Mouse (Mus musculus) lung, postnatal 36 days (tissue): ENCODE results near the gene Cd9.
A peak's percentile ranks its signal among the peaks of the same experiment; 100 is the strongest.

Experiments used
- DNase-seq: peaks from one replicate; pipeline ENCODE4 v3.0.0; 2022; ENCODE audit warnings: mixed read lengths

The Cd9 gene

GRCm38 (mm10) chr6:125494092-125494871, at the start of gene Cd9:
TSS of gene Cd9 (minus strand) at chr6:125494791.
- DNase-seq: peak; percentile 86

DNA sequence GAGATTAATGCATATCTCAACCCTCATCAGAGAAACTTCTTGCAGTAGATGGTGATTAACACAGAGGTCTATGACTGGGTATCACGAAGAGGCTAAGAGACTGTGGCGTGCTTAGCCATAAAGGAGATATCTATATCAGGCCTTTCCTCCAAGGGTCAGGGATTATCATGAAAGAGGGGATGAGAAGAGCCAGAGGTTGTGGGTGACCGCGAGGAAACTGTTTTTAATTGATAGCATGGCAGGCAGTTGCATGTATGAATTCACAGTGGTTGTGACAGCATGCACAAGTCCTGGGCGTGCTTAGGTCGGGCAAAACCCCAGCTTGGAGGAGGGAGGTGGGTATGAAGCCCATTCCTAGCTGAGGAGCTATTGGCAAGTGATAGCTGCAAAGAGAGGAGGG, 46.7 kb upstream of the Cd9 start:
- DNase-seq: no peak

DNA sequence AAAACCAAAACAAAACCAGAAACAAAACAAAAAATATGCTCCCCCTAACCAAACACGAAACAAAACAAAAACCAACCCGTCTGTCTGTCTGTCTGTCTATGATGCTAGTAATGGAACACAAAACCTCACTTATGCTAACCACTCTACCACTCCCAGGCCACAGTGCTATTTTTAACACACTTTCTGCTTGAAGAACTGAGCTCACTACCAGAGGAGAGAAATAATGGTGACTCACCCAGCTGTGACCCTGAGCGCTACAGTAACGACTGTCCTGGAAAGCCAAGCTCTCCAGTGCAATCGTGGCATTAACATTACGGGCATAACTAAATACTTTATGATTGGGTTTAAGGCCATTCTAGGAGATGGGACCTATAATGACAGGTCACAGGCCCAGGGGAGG, 46.2 kb upstream of the Cd9 start:
- DNase-seq: no peak

GRCm38 (mm10) chr6:125540199-125540598, 45.6 kb upstream of the Cd9 start:
- DNase-seq: no peak

- DNase-seq: no peak
Measured at GRCm38 (mm10) chr6:125539423-125539822, 44.8 kb upstream of the Cd9 start.

DNA sequence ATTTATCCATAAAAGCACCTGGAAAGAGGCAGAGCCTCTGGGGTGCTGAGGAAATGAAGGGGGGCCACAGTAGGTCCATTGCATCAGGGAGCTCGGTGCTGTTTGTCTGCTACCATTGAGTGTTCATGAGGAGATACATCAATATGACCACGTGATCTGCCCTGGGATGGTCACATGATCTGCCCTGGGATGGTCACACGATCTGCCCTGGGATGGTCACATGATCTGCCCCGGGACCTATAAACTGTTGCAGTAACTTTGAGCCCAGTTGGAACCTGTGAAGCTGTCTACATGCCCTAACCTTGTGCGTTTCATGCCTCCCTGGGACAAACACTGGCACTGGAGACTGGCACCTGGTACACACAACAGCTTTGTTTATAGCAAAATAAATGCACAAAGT, 43.9 kb upstream of the Cd9 start:
- DNase-seq: peak; percentile 26

- no peak for DNase-seq
Measured at GRCm38 (mm10) chr6:125534990-125535389, 40.4 kb upstream of the Cd9 start.

GRCm38 (mm10) chr6:125533104-125533650, 38.6 kb upstream of the Cd9 start:
- peak; percentile 26 for DNase-seq

- DNase-seq: peak; percentile 78
Measured at GRCm38 (mm10) chr6:125529479-125529878, 34.9 kb upstream of the Cd9 start.

GRCm38 (mm10) chr6:125528614-125529200, 34.1 kb upstream of the Cd9 start:
- no peak for DNase-seq

- DNase-seq: no peak
Measured at GRCm38 (mm10) chr6:125526066-125526465, 31.5 kb upstream of the Cd9 start.

DNA sequence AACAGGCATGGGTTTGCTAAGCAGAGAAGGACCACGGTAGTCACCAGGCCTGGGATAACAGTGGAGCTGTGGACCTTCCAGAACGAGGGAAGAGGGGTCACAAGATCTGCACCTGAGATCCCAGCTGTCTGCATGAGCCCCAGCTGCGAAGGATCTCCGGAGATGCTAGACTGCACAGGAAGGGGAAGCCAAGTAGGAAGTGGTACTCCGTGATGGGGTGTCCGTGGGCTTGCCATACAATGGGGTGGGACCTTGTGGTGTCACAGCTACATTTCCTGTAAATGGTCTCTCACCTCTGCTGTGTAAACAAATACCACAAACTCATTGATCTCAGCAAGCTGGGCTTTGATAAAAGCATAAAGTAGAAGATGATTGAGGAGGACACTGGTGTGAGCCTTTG, 29.4 kb upstream of the Cd9 start:
- DNase-seq: no peak

DNA sequence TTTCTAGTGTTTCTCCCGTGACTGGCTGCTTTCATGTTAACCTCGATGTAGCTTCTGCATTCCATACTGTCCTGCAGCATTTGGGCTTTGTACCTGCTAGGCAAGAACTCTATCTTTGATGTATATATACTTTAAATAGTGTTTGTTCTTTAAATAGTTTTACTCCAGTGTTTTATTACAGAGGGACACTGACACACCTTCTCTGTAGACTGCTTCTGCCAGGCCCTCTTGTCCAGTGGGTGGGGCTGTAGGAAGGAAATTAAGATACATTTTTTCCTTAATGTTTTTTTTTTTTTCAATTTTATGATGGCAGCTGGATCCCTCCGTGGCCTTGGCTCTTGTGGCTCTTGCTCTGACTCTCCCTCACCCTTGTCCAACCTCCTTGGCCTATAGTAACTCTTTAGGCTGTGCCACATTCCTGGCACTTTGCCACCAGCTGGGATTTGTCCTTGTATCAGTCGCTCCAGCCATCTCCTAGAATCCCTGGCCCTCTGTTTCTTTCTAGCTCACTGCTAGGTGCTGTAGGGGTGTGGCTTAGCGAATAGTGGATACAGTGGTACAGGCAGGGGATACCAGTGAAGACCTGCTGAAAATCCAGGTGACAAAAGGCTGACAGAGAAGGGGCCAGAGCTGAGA, 27.1 kb upstream of the Cd9 start:
- no peak for DNase-seq

- DNase-seq: peak; percentile 69
Measured at GRCm38 (mm10) chr6:125515503-125516315, 21.1 kb upstream of the Cd9 start.

DNA sequence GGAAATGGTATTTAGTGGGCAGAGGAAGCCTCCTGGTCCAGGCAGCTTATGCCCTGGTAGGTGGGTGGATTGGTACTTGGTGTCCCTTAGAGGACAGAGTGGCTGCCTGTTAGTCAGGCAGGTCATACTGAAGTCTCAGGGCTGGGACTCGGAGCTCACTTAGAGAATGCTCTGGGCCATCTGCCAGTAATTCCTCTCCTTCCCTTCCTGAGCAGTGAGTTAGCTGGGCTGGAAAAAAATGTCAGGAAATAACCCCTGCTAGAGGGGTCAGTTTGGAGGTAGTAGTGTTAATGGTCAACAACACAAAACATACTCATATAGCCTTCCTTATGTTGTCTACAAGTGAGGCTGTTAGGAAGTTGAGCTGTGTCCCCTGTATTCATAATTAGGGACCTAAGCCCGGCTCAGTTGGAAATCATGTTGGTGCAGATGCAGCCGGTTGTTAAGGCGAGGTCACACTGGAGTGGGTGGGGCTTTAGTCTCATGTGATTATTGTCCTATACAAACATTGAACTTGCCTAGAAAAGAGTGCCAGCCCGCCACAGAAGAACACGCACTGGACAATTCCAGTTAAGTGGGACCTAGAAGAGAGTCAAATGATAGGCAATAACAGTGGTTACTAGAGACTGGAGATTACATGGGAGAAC, 18.5 kb upstream of the Cd9 start:
- peak; percentile 72 for DNase-seq

DNA sequence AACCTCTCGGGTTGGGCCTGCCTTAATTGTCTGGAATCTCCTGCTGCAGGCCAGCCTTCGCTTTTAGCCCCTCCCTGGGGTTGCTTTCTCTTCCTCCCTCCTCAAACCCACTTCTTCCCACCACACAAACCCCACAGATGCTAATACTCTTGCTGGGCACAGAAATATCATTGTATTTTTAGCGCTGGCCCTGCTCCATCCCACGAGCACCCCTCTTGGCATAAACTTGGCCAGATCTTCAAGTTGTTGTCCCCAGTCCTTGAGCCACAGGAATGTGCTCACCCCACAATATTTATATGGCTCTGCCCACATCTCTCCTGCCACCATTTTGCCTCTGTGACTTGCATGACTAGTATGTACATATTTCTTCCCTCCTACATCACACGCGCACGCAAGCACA, 16.6 kb upstream of the Cd9 start:
- no peak for DNase-seq

DNA sequence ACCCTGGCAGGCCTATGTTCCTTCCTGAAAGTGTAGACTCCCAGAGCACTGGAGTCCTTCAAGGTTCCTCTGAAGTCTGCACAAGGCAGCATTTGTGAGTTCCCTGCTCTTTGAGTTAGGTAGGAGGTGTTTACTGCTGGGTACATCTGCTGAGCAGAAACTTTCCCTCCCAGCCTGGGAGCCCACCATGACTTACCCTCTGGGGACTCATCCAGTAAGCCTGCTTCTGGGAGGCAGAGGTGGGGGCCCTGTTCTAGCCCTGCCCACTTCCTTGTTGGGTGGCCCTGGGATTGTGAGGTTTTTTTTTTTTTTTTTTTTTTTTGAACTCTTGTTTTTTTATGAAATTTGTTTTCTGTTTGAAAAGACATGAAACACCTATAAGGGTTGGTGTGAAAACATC, 16.1 kb upstream of the Cd9 start:
- no peak for DNase-seq

- DNase-seq: no peak
Measured at GRCm38 (mm10) chr6:125509783-125510182, 15.2 kb upstream of the Cd9 start.

DNA sequence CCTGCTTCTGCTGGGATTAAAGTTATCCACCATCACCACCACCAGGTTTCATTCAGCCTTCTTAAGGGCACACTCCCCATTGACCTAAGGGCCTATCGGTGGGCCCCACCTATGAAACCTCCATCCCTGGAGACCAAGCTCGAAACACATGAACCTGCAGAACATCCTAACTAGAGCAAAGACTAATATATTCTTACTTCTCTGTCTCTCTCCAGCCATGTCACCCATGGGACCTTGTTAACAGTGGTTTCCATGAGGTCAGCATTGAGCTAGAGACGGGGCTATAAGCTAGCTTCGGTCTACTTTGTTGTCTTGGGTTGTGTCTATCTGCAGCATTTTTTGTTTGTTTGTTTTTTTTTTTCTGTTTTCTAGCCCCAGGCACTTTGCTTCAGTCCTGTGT, 11.8 kb upstream of the Cd9 start:
- no peak for DNase-seq

DNA sequence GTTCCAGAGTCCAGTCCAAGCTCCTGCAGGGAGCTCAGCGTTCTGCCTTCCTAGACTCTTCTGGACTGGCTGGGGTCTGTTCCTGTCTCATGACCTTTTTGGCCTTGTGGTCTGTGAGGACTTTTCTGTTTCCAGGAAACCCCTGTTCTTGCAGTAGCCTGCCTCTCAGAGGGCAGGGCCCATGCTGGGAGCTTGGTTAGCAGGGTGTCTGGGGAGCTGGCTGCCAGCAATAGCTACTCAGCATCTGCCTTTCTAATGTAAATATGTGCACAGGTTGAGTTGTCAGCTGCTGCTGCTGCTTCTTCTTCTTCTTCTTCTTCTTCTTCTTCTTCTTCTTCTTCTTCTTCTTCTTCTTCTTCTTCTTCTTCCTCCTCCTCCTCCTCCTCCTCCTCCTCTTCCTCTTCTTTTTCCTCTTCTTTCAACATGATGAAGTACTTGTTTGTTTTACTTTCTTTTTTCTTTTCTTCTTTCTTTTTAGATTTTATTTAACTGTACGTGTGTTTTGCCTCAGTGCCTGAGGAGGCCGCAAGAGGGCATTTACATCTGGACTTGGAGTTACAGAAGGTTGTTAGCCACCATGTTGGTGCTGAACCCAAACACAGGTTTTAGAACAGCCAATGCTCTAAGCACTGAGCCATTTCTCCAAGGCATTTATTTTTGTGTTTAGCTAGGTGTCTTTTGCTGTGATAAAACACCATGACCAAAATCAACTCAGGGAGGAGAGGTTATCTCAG, 10.2 kb upstream of the Cd9 start:
- DNase-seq: no peak

DNA sequence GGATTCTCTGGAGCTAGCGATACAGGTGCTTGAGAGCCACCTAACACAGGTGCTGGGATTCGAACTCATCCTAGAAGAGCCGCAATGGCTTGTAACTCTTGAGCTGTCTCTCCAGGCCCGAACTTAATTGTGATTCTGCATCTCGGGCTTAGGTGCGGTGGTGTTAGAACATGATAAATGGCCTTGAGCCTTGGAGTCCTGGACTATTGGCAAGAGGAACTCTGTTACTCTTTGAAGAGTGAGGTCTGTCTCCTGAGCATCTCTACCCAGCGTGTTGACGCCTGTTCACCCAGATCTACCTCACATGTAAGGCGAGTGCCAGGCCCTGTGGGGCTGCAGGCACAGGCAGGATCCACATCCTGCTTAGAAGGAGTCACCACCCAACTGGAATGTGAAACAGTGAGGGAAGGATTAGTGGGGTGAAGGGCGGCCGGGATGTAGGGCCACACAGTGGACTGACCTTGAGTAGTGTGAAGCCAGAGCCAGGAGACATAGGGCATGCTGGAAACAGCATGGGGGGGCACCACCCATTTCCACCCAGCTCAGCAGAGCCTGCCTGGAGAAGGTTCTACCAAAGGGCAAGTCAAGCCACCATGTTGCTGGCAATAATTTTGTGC, 8.7 kb upstream of the Cd9 start:
- DNase-seq: no peak
